Mouse (Mus musculus): ENCODE data around the gene Cyp2e1.

Cyp2e1 gene

GRCm38 (mm10) chr7:140810496-140810895 lies 47.0 kb downstream of the Cyp2e1 start:
- DNase-seq (ENCODE audit: low spot score): no peak

- DNase-seq (ENCODE audit: low spot score): no peak
Measured at GRCm38 (mm10) chr7:140811714-140812113, 48.2 kb downstream of the Cyp2e1 start.

- DNase-seq (ENCODE audit: low spot score): no peak
Measured at GRCm38 (mm10) chr7:140812850-140813249, 49.3 kb downstream of the Cyp2e1 start.

GRCm38 (mm10) chr7:140820173-140820572 lies 56.6 kb downstream of the Cyp2e1 start:
- DNase-seq (ENCODE audit: low spot score): no peak

GRCm38 (mm10) chr7:140821305-140821652 lies 57.7 kb downstream of the Cyp2e1 start:
- no peak for DNase-seq (ENCODE audit: low spot score)

GRCm38 (mm10) chr7:140821653-140822329 lies 58.3 kb downstream of the Cyp2e1 start, which contains the start of gene Zfp941:
Gene Zfp941 (minus strand): TSS chr7:140822178.
- DNase-seq (ENCODE audit: low spot score): no peak

GRCm38 (mm10) chr7:140822731-140823130 lies 59.2 kb downstream of the Cyp2e1 start:
- no peak for DNase-seq (ENCODE audit: low spot score)

Measured in layer of hippocampus, adult 9-10 months (tissue).